Mouse (Mus musculus) embryonic fibroblast, embryonic 13.5 days (primary cell): Measurements from ENCODE around the gene Ccm2l. TPM values are rescaled to one million over a fixed set of nuclear protein-coding genes. Genes with fewer than 3 reads are reported as not detected.

Experiments used
- H3K27ac ChIP-seq: 2 replicates; pipeline ENCODE4 v1.5.1; 2012; ENCODE audit warnings: low read length, control low read depth, inconsistent platforms; ENCODE audit not compliant: insufficient read depth
- H3K4me1 ChIP-seq: 2 replicates; pipeline ENCODE4 v1.6.1; 2011; ENCODE audit warnings: low read length; ENCODE audit not compliant: control insufficient read depth, insufficient read depth
- H3K4me3 ChIP-seq: 2 replicates; pipeline ENCODE4 v1.5.1; 2011; ENCODE audit warnings: mild to moderate bottlenecking, control low read depth, low read length; ENCODE audit not compliant: insufficient read depth
- CTCF ChIP-seq: IDR thresholded peaks from 2 replicates; pipeline ENCODE4 v1.5.1; 2011; ENCODE audit warnings: mild to moderate bottlenecking, control low read depth, low read length, moderate library complexity, borderline replicate concordance; ENCODE audit not compliant: insufficient read depth
- POLR2A ChIP-seq: IDR thresholded peaks from 2 replicates; pipeline ENCODE4 v1.6.1; 2011; ENCODE audit warnings: low read depth, mild to moderate bottlenecking, control low read depth, low read length, moderate library complexity
- polyA plus RNA-seq: library from polyadenylated mRNA; stranded (reverse); fragments of >200 nt; gene quantifications from 2 replicates; pipeline ENCODE4 v1.2.4, GENCODE M21; 2011; ENCODE audit warnings: low read depth; ENCODE audit not compliant: missing spikeins, insufficient read length

Ccm2l gene
- polyA plus RNA-seq, 1 experiment = not detected

GRCm38 (mm10) chr2:153087091-153087490, 21.3 kb downstream of the Ccm2l start:
- no peak overlapping the region for H3K27ac ChIP-seq
- H3K4me1 ChIP-seq = no peaks in the 10 kb centered on the region
- TF ChIP-seq POLR2A (no peak), CTCF (no peak)
- H3K4me3 ChIP-seq = no peak overlapping the region

- TF ChIP-seq POLR2A = no peak
- Histone ChIP-seq H3K4me3 (no peak overlapping the region), H3K27ac (no peak overlapping the region), H3K4me1 (no peaks in the 10 kb centered on the region)
These were observed 23.6 kb downstream of the Ccm2l start for GRCm38 (mm10) chr2:153089316-153089715.

GRCm38 (mm10) chr2:153090551-153091165, 24.9 kb downstream of the Ccm2l start:
- no peak for TF ChIP-seq CTCF
- TF ChIP-seq POLR2A = no peak
- no peak overlapping the region for H3K27ac ChIP-seq
- H3K4me1 ChIP-seq = no peaks in the 10 kb centered on the region
- no peak overlapping the region for H3K4me3 ChIP-seq

- no peak for TF ChIP-seq CTCF
- Histone ChIP-seq H3K4me1 (no peaks in the 10 kb centered on the region), H3K4me3 (no peak overlapping the region), H3K27ac (no peak overlapping the region)
These were observed 41.5 kb downstream of the Ccm2l start for GRCm38 (mm10) chr2:153107046-153107766.

GRCm38 (mm10) chr2:153107802-153108201, 42.0 kb downstream of the Ccm2l start:
- Histone ChIP-seq H3K27ac (no peak overlapping the region), H3K4me3 (no peak overlapping the region; the same call in 1 of the 2 replicates), H3K4me1 (no peaks in the 10 kb centered on the region)
- TF ChIP-seq CTCF = no peak
- no peak for TF ChIP-seq POLR2A

- H3K4me1 ChIP-seq = no peaks in the 10 kb centered on the region
- H3K4me3 ChIP-seq = peak within 1 kb of the TSS; percentile 44
- no peak within 1 kb of the TSS for H3K27ac ChIP-seq
- TF ChIP-seq POLR2A (0 out of 2 replicates have a peak, but pooled peaks have one; percentile 28), CTCF (no peak)
These were observed 42.8 kb downstream of the Ccm2l start, which contains the start of gene Hck for GRCm38 (mm10) chr2:153108313-153109264. Gene Hck, plus strand, starts transcription at chr2:153108468.

GRCm38 (mm10) chr2:153109596-153109995, 43.8 kb downstream of the Ccm2l start:
- Histone ChIP-seq H3K4me3 (no peak overlapping the region), H3K27ac (no peak overlapping the region), H3K4me1 (no peaks in the 10 kb centered on the region)
- no peak for TF ChIP-seq CTCF
- TF ChIP-seq POLR2A = no peak

- TF ChIP-seq POLR2A (no peak), CTCF (no peak)
- no peaks in the 10 kb centered on the region for H3K4me1 ChIP-seq
- no peak overlapping the region for H3K4me3 ChIP-seq
- H3K27ac ChIP-seq = no peak overlapping the region
These were observed 45.5 kb downstream of the Ccm2l start for GRCm38 (mm10) chr2:153111298-153111697.

- Histone ChIP-seq H3K4me1 (no peaks in the 10 kb centered on the region), H3K27ac (no peak overlapping the region), H3K4me3 (no peak overlapping the region)
- TF ChIP-seq POLR2A (no peak), CTCF (no peak)
These were observed 49.9 kb downstream of the Ccm2l start for GRCm38 (mm10) chr2:153115679-153116081.
